Mouse (Mus musculus) bone marrow, adult 2 months (tissue): ENCODE data around the gene Srgn.
A peak's percentile ranks its signal among the peaks of the same experiment; 100 is the strongest.

ENCODE experiments used
- CTCF ChIP-seq: fragments of 200-500 bp; IDR thresholded peaks from 2 replicates; pipeline ENCODE4 v1.5.1; 2011; ENCODE audit warnings: low read length, control low read depth; ENCODE audit not compliant: control insufficient read depth, insufficient read depth
- POLR2A ChIP-seq: fragments of 200-500 bp; IDR thresholded peaks from 2 replicates; pipeline ENCODE4 v1.6.1; 2011; ENCODE audit warnings: low read depth, mild to moderate bottlenecking, control low read depth, low read length, borderline replicate concordance; ENCODE audit not compliant: control insufficient read depth

DNA sequence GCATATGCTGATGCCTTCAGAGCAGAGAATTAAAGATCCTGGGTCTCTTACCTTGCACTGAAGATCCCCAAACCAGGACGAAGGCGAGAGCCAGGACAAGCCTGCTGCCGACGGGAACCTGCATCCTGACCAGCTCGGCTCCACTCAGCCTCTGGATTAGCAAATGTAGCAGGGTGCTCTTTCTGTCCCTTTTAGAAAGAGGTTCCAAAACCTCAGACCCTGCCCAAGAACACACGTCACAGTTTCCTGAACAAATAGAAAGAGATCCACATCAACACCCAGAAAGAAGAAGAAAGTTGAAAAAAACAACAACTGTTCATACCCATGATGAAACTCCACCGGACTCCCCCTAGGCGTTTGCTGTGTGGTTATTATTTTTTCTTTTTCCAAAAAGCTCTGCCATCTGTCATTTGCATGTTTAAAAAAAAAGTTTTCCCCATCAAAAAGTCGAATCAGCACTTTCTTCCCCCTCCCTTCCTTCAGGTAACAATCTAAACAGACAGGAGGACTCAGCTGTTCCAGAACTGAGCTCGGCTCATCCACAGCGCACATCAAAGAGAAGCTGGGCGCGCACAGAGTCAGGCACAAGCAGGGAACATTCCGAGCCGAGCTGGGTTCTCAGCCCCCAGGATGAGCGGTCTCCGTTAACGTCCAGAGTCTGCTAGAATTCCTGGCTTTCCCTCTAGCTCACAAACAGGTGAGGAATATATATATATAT is 19.5 kb downstream of the Srgn start:
- TF ChIP-seq CTCF (no peak), POLR2A (peak; percentile 95)
